In genomic region chr5:76304452-76305341, GRCm38 (mm10) we compare ENCODE assay signal across 8 mouse cellular contexts. TPM values are rescaled to one million over a fixed set of nuclear protein-coding genes. Genes with fewer than 3 reads are reported as not detected.
A peak's percentile ranks its signal among the peaks of the same experiment; 100 is the strongest.
DNase-seq lines count a peak whose midpoint lies in the region; ATAC-seq and TF ChIP-seq lines count a peak whose summit lies in the region.

Clock (minus strand) TSS chr5:76304792.

- peak within 1 kb of the TSS; percentile 98 for H3K27ac ChIP-seq in embryonic facial prominence, embryonic 13.5 days
- H3K27ac ChIP-seq in kidney, embryonic 14.5 days (ENCODE audit: low read depth, low read length): peak within 1 kb of the TSS; percentile 97
- peak within 1 kb of the TSS; percentile 99 for H3K27ac ChIP-seq in limb, embryonic 15.5 days
- peak within 1 kb of the TSS; percentile 96 for H3K27ac ChIP-seq in midbrain, postnatal 0 days (ENCODE audit: low read depth, low read length)

- H3K4me3 ChIP-seq in embryonic facial prominence, embryonic 13.5 days: peak within 1 kb of the TSS; percentile 90
- H3K4me3 ChIP-seq in kidney, embryonic 14.5 days (ENCODE audit: low read length): peak within 1 kb of the TSS; percentile 96
- peak within 1 kb of the TSS; percentile 83 for H3K4me3 ChIP-seq in limb, embryonic 15.5 days
- H3K4me3 ChIP-seq in midbrain, postnatal 0 days (ENCODE audit: low read depth, low read length): peak within 1 kb of the TSS; percentile 89

- H3K4me1 ChIP-seq in embryonic facial prominence, embryonic 13.5 days: peaks cover 13% of the 10 kb centered on the region
- peaks cover 9% of the 10 kb centered on the region for H3K4me1 ChIP-seq in kidney, embryonic 14.5 days (ENCODE audit: control insufficient read depth, insufficient read depth, low read length)
- peaks cover 10% of the 10 kb centered on the region for H3K4me1 ChIP-seq in limb, embryonic 15.5 days
- H3K4me1 ChIP-seq in midbrain, postnatal 0 days (ENCODE audit: insufficient read depth, low read length): peaks cover 10% of the 10 kb centered on the region; the same call in 1 of the 2 replicates

- no peaks in the 10 kb centered on the region for H3K27me3 ChIP-seq in embryonic facial prominence, embryonic 13.5 days
- no peaks in the 10 kb centered on the region for H3K27me3 ChIP-seq in kidney, embryonic 14.5 days (ENCODE audit: control insufficient read depth, insufficient read depth, low read length)
- no peaks in the 10 kb centered on the region for H3K27me3 ChIP-seq in limb, embryonic 15.5 days
- H3K27me3 ChIP-seq in midbrain, postnatal 0 days (ENCODE audit: insufficient read depth, low read length): no peaks in the 10 kb centered on the region

- H3K36me3 ChIP-seq in embryonic facial prominence, embryonic 13.5 days: no peaks in the 10 kb centered on the region
- H3K36me3 ChIP-seq in kidney, embryonic 14.5 days (ENCODE audit: control insufficient read depth, insufficient read depth, low read length): no peaks in the 10 kb centered on the region
- no peaks in the 10 kb centered on the region for H3K36me3 ChIP-seq in limb, embryonic 15.5 days
- H3K36me3 ChIP-seq in midbrain, postnatal 0 days (ENCODE audit: insufficient read depth, low read length): no peaks in the 10 kb centered on the region

- ATAC-seq in embryonic facial prominence, embryonic 13.5 days (ENCODE audit: insufficient number of reproducible peaks, insufficient read depth, low FRiP score, low TSS enrichment, low read depth): peak; percentile 88
- ATAC-seq in kidney, embryonic 14.5 days (ENCODE audit: low FRiP score, low TSS enrichment): peak; percentile 85
- ATAC-seq in limb, embryonic 15.5 days (ENCODE audit: insufficient number of reproducible peaks, low FRiP score, low TSS enrichment, low read depth): peak; percentile 91
- peak; percentile 89 for ATAC-seq in midbrain, postnatal 0 days (ENCODE audit: low FRiP score)

- peak within 1 kb of the TSS; percentile 76 for H3K4me2 ChIP-seq in embryonic facial prominence, embryonic 13.5 days
- H3K4me2 ChIP-seq in kidney, embryonic 14.5 days (replicated peaks; ENCODE audit: low read depth, low read length): peak within 1 kb of the TSS; percentile 73
- peak within 1 kb of the TSS; percentile 83 for H3K4me2 ChIP-seq in limb, embryonic 15.5 days
- peak within 1 kb of the TSS; percentile 75 for H3K4me2 ChIP-seq in midbrain, postnatal 0 days (ENCODE audit: low read depth, low read length, poor library complexity, severe bottlenecking)

- H3K9ac ChIP-seq in embryonic facial prominence, embryonic 13.5 days: peak within 1 kb of the TSS; percentile 92
- H3K9ac ChIP-seq in kidney, embryonic 14.5 days (ENCODE audit: low read depth, low read length): peak within 1 kb of the TSS; percentile 96
- H3K9ac ChIP-seq in limb, embryonic 15.5 days: peak within 1 kb of the TSS; percentile 78
- peak within 1 kb of the TSS; percentile 95 for H3K9ac ChIP-seq in midbrain, postnatal 0 days (replicated peaks; ENCODE audit: low read length, poor library complexity, severe bottlenecking)

- peak; percentile 46 for DNase-seq in 416B (ENCODE audit: low read depth)
- DNase-seq in adrenal gland, postnatal 4 days (ENCODE audit: low spot score in 2 of 2): peak; percentile 79 to 82
- DNase-seq in heart, adult 9 months (ENCODE audit: low spot score in 2 of 2): peak; percentile 91 to 92
- DNase-seq in midbrain, postnatal 0 days (ENCODE audit: low spot score): peak; percentile 91
- DNase-seq in spleen, postnatal 10 days (ENCODE audit: low spot score in 2 of 2): peak; percentile 71 to 81

- TF ChIP-seq CTCF in midbrain, postnatal 0 days (IDR thresholded peaks at IDR 0.05): no peak; the same call in 1 of the 2 replicates

- whole genome bisulfite sequencing in embryonic facial prominence, embryonic 13.5 days: under 1% methylated on average over 87 of the region's 104 CpGs
- under 1% methylated on average over 82 of the region's 104 CpGs for WGBS in kidney, embryonic 14.5 days
- under 1% methylated on average over 83 of the region's 104 CpGs for WGBS in limb, embryonic 15.5 days
- under 1% methylated on average over 59 of the region's 104 CpGs for WGBS in midbrain, postnatal 0 days

- H3K9me3 ChIP-seq in embryonic facial prominence, embryonic 13.5 days: no peaks in the 10 kb centered on the region
- H3K9me3 ChIP-seq in kidney, embryonic 14.5 days (ENCODE audit: control insufficient read depth, low read length): no peaks in the 10 kb centered on the region
- no peaks in the 10 kb centered on the region for H3K9me3 ChIP-seq in limb, embryonic 15.5 days
- no peaks in the 10 kb centered on the region for H3K9me3 ChIP-seq in midbrain, postnatal 0 days (ENCODE audit: low read length)

RNA-seq across cellular contexts. Expression of gene Clock, which starts in this region (rescaled TPM):
- 10 to 100 TPM; 33.9 to 36.6 TPM for total RNA-seq in adrenal gland, postnatal 4 days (2021)
- 15.2 and 17.7 TPM in 2 replicates for polyA plus RNA-seq in embryonic facial prominence, embryonic 13.5 days (2015; fragmentation: Nextera tagmentation; extraction: Ambion mirVana)
- polyA plus RNA-seq in kidney, embryonic 14.5 days (2014; fragmentation: Nextera tagmentation; extraction: Ambion mirVana): 11.6 and 15.5 TPM in 2 replicates
- polyA plus RNA-seq in limb, embryonic 15.5 days (2015; fragmentation: Nextera tagmentation; extraction: Ambion mirVana): 11.5 and 12.1 TPM in 2 replicates
- 25.1 and 32.1 TPM in 2 replicates for total RNA-seq in midbrain, postnatal 0 days (2014; rRNA removed)
- polyA plus RNA-seq in midbrain, postnatal 0 days (2015; fragmentation: Nextera tagmentation; extraction: Ambion mirVana): 8.1 and 11.6 TPM in 2 replicates

Comparison
In these comparisons a context has a peak if more than half of its experiments do, and no peak if none do; other contexts are left out.
1. Peak in every context shown above with its lines: DNase-seq, ATAC-seq, H3K4me3 ChIP-seq and H3K27ac ChIP-seq.